In genomic region chr2:180257963-180258865, GRCm38 (mm10) we compare ENCODE assay signal across 9 mouse cellular contexts. TPM values are rescaled to one million over a fixed set of nuclear protein-coding genes. Genes with fewer than 3 reads are reported as not detected.
DNase-seq lines count a peak whose midpoint lies in the region; ATAC-seq and TF ChIP-seq lines count a peak whose summit lies in the region.
"Had no signal": no experiment of that assay in that cellular context is flagged by ENCODE, and none has a peak within 500 bp of the region (broad histone marks: within the 10 kb centered on the region; RNA-seq: fewer than 3 reads in every experiment).

No protein-coding gene starts in this region.

- peaks cover 12% of the 10 kb centered on the region for H3K4me1 ChIP-seq in heart, embryonic 11.5 days (ENCODE audit: control insufficient read depth, insufficient read depth, low read length)
- no peaks in the 10 kb centered on the region for H3K4me1 ChIP-seq in ES-Bruce4 (ENCODE audit: control insufficient read depth, insufficient read depth, low read length)
- 0 out of 2 replicates have a peak, but pooled peaks cover 4% of the 10 kb centered on the region for H3K4me1 ChIP-seq in forebrain, postnatal 0 days (ENCODE audit: insufficient read depth)
- peaks cover 18% of the 10 kb centered on the region for H3K4me1 ChIP-seq in liver, embryonic 16.5 days (ENCODE audit: control insufficient read depth, low read depth, low read length)

- peak overlapping the region; percentile 85; the same call in 1 of the 2 replicates for H3K27ac ChIP-seq in heart, embryonic 11.5 days (ENCODE audit: low read depth, low read length)
- H3K27ac ChIP-seq in ES-Bruce4 (ENCODE audit: insufficient read depth, low read length) = peak overlapping the region; percentile 33; the same call in 1 of the 2 replicates
- peak overlapping the region; percentile 93 for H3K27ac ChIP-seq in forebrain, postnatal 0 days (ENCODE audit: low read depth, low read length)
- H3K27ac ChIP-seq in liver, embryonic 16.5 days (ENCODE audit: low read length) = no peak overlapping the region

- no peaks in the 10 kb centered on the region for H3K27me3 ChIP-seq in heart, embryonic 11.5 days (ENCODE audit: control insufficient read depth, insufficient read depth, low read length)
- H3K27me3 ChIP-seq in ES-Bruce4 (ENCODE audit: control insufficient read depth, insufficient read depth, low read length, poor library complexity, severe bottlenecking) = no peaks in the 10 kb centered on the region
- no peaks in the 10 kb centered on the region for H3K27me3 ChIP-seq in forebrain, postnatal 0 days (ENCODE audit: insufficient read depth, low read length)
- no peaks in the 10 kb centered on the region for H3K27me3 ChIP-seq in liver, embryonic 16.5 days (ENCODE audit: control insufficient read depth, insufficient read depth, low read depth, low read length)

- H3K9me3 ChIP-seq in heart, embryonic 11.5 days (replicated peaks; ENCODE audit: control insufficient read depth, low read length) = no peaks in the 10 kb centered on the region
- no peaks in the 10 kb centered on the region for H3K9me3 ChIP-seq in ES-Bruce4 (replicated peaks; ENCODE audit: control insufficient read depth, insufficient read depth, low read length, poor library complexity, severe bottlenecking)
- no peaks in the 10 kb centered on the region for H3K9me3 ChIP-seq in forebrain, postnatal 0 days (ENCODE audit: low read length)
- no peaks in the 10 kb centered on the region for H3K9me3 ChIP-seq in liver, embryonic 16.5 days (replicated peaks; ENCODE audit: control insufficient read depth, low read length)

- H3K36me3 ChIP-seq in heart, embryonic 11.5 days (ENCODE audit: control insufficient read depth, insufficient read depth, low read length) = peaks cover 9% of the 10 kb centered on the region
- H3K36me3 ChIP-seq in ES-Bruce4 (ENCODE audit: control insufficient read depth, insufficient read depth, low read length, poor library complexity, severe bottlenecking) = peaks cover 16% of the 10 kb centered on the region
- H3K36me3 ChIP-seq in forebrain, postnatal 0 days (ENCODE audit: insufficient read depth) = peaks cover 39% of the 10 kb centered on the region
- peaks cover 6% of the 10 kb centered on the region; the same call in 1 of the 2 replicates for H3K36me3 ChIP-seq in liver, embryonic 16.5 days (ENCODE audit: control insufficient read depth, insufficient read depth)

- TF ChIP-seq POLR2A in ES-Bruce4 (IDR thresholded peaks at IDR 0.05; ENCODE audit: insufficient read depth, low read length) = no peak

- DNase-seq in heart, adult 18-20 months = no peak
- DNase-seq in forebrain, postnatal 0 days = no peak
- no peak for DNase-seq in embryo, embryonic 9.5 days (ENCODE audit: extremely low spot score)
- no peak for DNase-seq in MN1 (ENCODE audit: low spot score)
- DNase-seq in layer of hippocampus, adult 9-11 months = no peak

- ATAC-seq in heart, embryonic 11.5 days (replicated peaks; ENCODE audit: insufficient number of reproducible peaks, low FRiP score, low TSS enrichment) = no peak
- ATAC-seq in forebrain, postnatal 0 days = no peak
- ATAC-seq in liver, embryonic 16.5 days (ENCODE audit: low read depth) = no peak

- 51% methylated on average over 11 of the region's 11 CpGs for WGBS in heart, embryonic 11.5 days (ENCODE audit: insufficient replicate concordance)
- 56% methylated on average over 11 of the region's 11 CpGs for WGBS in forebrain, postnatal 0 days
- WGBS in liver, embryonic 16.5 days (ENCODE audit: insufficient replicate concordance) = 39% methylated on average over 11 of the region's 11 CpGs

- no peak for TF ChIP-seq CTCF in ES-Bruce4 (IDR thresholded peaks at IDR 0.05; ENCODE audit: low read depth, low read length)
- TF ChIP-seq CTCF in forebrain, postnatal 0 days (IDR thresholded peaks at IDR 0.05; ENCODE audit: low read depth) = no peak

- no peak for TF ChIP-seq EP300 in ES-Bruce4 (IDR thresholded peaks at IDR 0.05; ENCODE audit: insufficient read depth, low read depth, low read length)

- peak overlapping the region; percentile 86 for H3K4me2 ChIP-seq in heart, embryonic 11.5 days
- peak overlapping the region; percentile 73 for H3K4me2 ChIP-seq in forebrain, postnatal 0 days (ENCODE audit: low read depth)
- H3K4me2 ChIP-seq in liver, embryonic 16.5 days (ENCODE audit: low read depth, low read length) = peak overlapping the region; percentile 97

- H3K9ac ChIP-seq in heart, embryonic 11.5 days (ENCODE audit: low read depth, low read length) = peak overlapping the region; percentile 95
- peak overlapping the region; percentile 83 for H3K9ac ChIP-seq in ES-Bruce4 (ENCODE audit: low read depth, poor library complexity, severe bottlenecking)
- H3K9ac ChIP-seq in forebrain, postnatal 0 days = peak overlapping the region; percentile 78
- H3K9ac ChIP-seq in liver, embryonic 16.5 days (ENCODE audit: low read depth, low read length) = peak overlapping the region; percentile 75

- peak overlapping the region; percentile 96 for H3K4me3 ChIP-seq in heart, embryonic 11.5 days (ENCODE audit: low read depth, low read length)
- H3K4me3 ChIP-seq in ES-Bruce4 (ENCODE audit: low read depth, low read length) = peak overlapping the region; percentile 95
- H3K4me3 ChIP-seq in forebrain, postnatal 0 days (ENCODE audit: low read depth, low read length) = peak overlapping the region; percentile 79
- H3K4me3 ChIP-seq in liver, embryonic 16.5 days (ENCODE audit: low read depth, low read length) = peak overlapping the region; percentile 77

RNA-seq across cellular contexts. Expression of gene Rps21, which starts 1.0 kb away (rescaled TPM):
- polyA plus RNA-seq in heart, embryonic 11.5 days (2014; fragmentation: Nextera tagmentation; extraction: Ambion mirVana) = 347 and 390 TPM in 2 replicates
- 100 to 1,000 TPM; 561 to 600 TPM for total RNA-seq in heart, adult 18-20 months (2021)
- polyA plus RNA-seq in ES-Bruce4 (2011; ENCODE audit: insufficient read depth, insufficient read length, low read depth, missing spikeins) = 1,612 and 1,632 TPM in 2 replicates
- 848 and 1,386 TPM in 2 replicates for total RNA-seq in forebrain, postnatal 0 days (2014; rRNA removed)
- 439 and 570 TPM in 2 replicates for polyA plus RNA-seq in forebrain, postnatal 0 days (2015; fragmentation: Nextera tagmentation; extraction: Ambion mirVana)
- 262 and 314 TPM in 2 replicates for polyA plus RNA-seq in liver, embryonic 16.5 days (2015; fragmentation: Nextera tagmentation; extraction: Ambion mirVana)

RNA-seq across cellular contexts. Expression of gene Cables2, which starts 15.1 kb away (rescaled TPM):
- 11.8 TPM in 2 replicates for polyA plus RNA-seq in heart, embryonic 11.5 days (2014; fragmentation: Nextera tagmentation; extraction: Ambion mirVana)
- 10 to 100 TPM; 10.9 TPM for total RNA-seq in heart, adult 18-20 months (2021)
- polyA plus RNA-seq in ES-Bruce4 (2011; ENCODE audit: insufficient read depth, insufficient read length, low read depth, missing spikeins) = 13.2 and 14.5 TPM in 2 replicates
- total RNA-seq in forebrain, postnatal 0 days (2014; rRNA removed) = 46.6 and 58.8 TPM in 2 replicates
- 21.1 and 28.4 TPM in 2 replicates for polyA plus RNA-seq in forebrain, postnatal 0 days (2015; fragmentation: Nextera tagmentation; extraction: Ambion mirVana)
- 1.3 and 1.7 TPM in 2 replicates for polyA plus RNA-seq in liver, embryonic 16.5 days (2015; fragmentation: Nextera tagmentation; extraction: Ambion mirVana)

RNA-seq across cellular contexts. Expression of gene Rbbp8nl, which starts 31.5 kb away (rescaled TPM):
- polyA plus RNA-seq in heart, embryonic 11.5 days (2014; fragmentation: Nextera tagmentation; extraction: Ambion mirVana) = 0.10 TPM in 1 of 2 replicates, not detected in the other
- total RNA-seq in heart, adult 18-20 months (2021) = not detected
- 1.7 and 1.8 TPM in 2 replicates for polyA plus RNA-seq in ES-Bruce4 (2011; ENCODE audit: insufficient read depth, insufficient read length, low read depth, missing spikeins)
- not detected in 2 replicates for total RNA-seq in forebrain, postnatal 0 days (2014; rRNA removed)
- polyA plus RNA-seq in forebrain, postnatal 0 days (2015; fragmentation: Nextera tagmentation; extraction: Ambion mirVana) = not detected in 2 replicates
- not detected in 2 replicates for polyA plus RNA-seq in liver, embryonic 16.5 days (2015; fragmentation: Nextera tagmentation; extraction: Ambion mirVana)
- total RNA-seq: neutrophil, adult 5-6 weeks had no signal

RNA-seq across cellular contexts. Expression of gene Lama5, which starts 32.6 kb away (rescaled TPM):
- 24.0 and 27.5 TPM in 2 replicates for polyA plus RNA-seq in heart, embryonic 11.5 days (2014; fragmentation: Nextera tagmentation; extraction: Ambion mirVana)
- total RNA-seq in heart, adult 18-20 months (2021) = 10 to 100 TPM; 72.2 to 78.5 TPM
- 141 and 145 TPM in 2 replicates for polyA plus RNA-seq in ES-Bruce4 (2011; ENCODE audit: insufficient read depth, insufficient read length, low read depth, missing spikeins)
- 3.5 and 8.9 TPM in 2 replicates for total RNA-seq in forebrain, postnatal 0 days (2014; rRNA removed)
- polyA plus RNA-seq in forebrain, postnatal 0 days (2015; fragmentation: Nextera tagmentation; extraction: Ambion mirVana) = 1.4 and 1.7 TPM in 2 replicates
- polyA plus RNA-seq in liver, embryonic 16.5 days (2015; fragmentation: Nextera tagmentation; extraction: Ambion mirVana) = 2.0 and 2.6 TPM in 2 replicates
